Mouse (Mus musculus): ENCODE data around the gene Taok3. TPM values are rescaled to one million over a fixed set of nuclear protein-coding genes. Genes with fewer than 3 reads are reported as not detected.

The Taok3 gene
- polyA plus RNA-seq, 2 experiments = 17.1 to 43.3 TPM

GRCm38 (mm10) chr5:117240321-117240731, 120.4 kb downstream of the Taok3 start:
- no peaks in the 10 kb centered on the region for H3K27me3 ChIP-seq (ENCODE audit: control insufficient read depth, insufficient read depth, low read length)
- no peak overlapping the region for H3K9ac ChIP-seq (replicated peaks)
- no peak overlapping the region for H3K4me3 ChIP-seq (ENCODE audit: insufficient read depth in 1 of 2, low read depth in 2 of 2, low read length in 2 of 2)
- peaks cover 0 to 5% of the 10 kb centered on the region in 2 experiments; a peak in 2 of 4 replicates for H3K4me1 ChIP-seq (replicated peaks; ENCODE audit: control insufficient read depth in 2 of 2, insufficient read depth in 2 of 2, low read length in 1 of 2)
- H3K36me3 ChIP-seq (replicated peaks; ENCODE audit: control insufficient read depth, insufficient read depth, low read depth) = peaks cover 37% of the 10 kb centered on the region
- no peaks in the 10 kb centered on the region for H3K9me3 ChIP-seq (ENCODE audit: control insufficient read depth, low read length)
- TF ChIP-seq CTCF (IDR thresholded peaks at IDR 0.05; ENCODE audit: low read depth) (no peak), EP300 (IDR thresholded peaks at IDR 0.05; ENCODE audit: low read depth) (no peak)
- WGBS (ENCODE audit: insufficient replicate concordance) = 70% methylated on average over 12 of the region's 12 CpGs
- ATAC-seq (ENCODE audit: insufficient read depth) = no peak
- H3K27ac ChIP-seq = no peak overlapping the region
- H3K4me2 ChIP-seq (ENCODE audit: low read depth) = no peak overlapping the region
- DNase-seq (ENCODE audit: low read depth in 3 of 3, low spot score in 3 of 3) = no peak

GRCm38 (mm10) chr5:117240761-117241322, 120.9 kb downstream of the Taok3 start:
- ATAC-seq (ENCODE audit: insufficient read depth) = no peak
- H3K27ac ChIP-seq = no peak overlapping the region
- no peak overlapping the region for H3K9ac ChIP-seq (replicated peaks)
- peaks cover 0 to 6% of the 10 kb centered on the region in 2 experiments; a peak in 2 of 4 replicates for H3K4me1 ChIP-seq (replicated peaks; ENCODE audit: control insufficient read depth in 2 of 2, insufficient read depth in 2 of 2, low read length in 1 of 2)
- no peaks in the 10 kb centered on the region for H3K27me3 ChIP-seq (ENCODE audit: control insufficient read depth, insufficient read depth, low read length)
- no peak overlapping the region for H3K4me3 ChIP-seq (ENCODE audit: insufficient read depth in 1 of 2, low read depth in 2 of 2, low read length in 2 of 2)
- TF ChIP-seq EP300 (IDR thresholded peaks at IDR 0.05; ENCODE audit: low read depth) (no peak), CTCF (IDR thresholded peaks at IDR 0.05; ENCODE audit: low read depth) (no peak)
- no peaks in the 10 kb centered on the region for H3K9me3 ChIP-seq (ENCODE audit: control insufficient read depth, low read length)
- H3K4me2 ChIP-seq (ENCODE audit: low read depth) = no peak overlapping the region
- H3K36me3 ChIP-seq (replicated peaks; ENCODE audit: control insufficient read depth, insufficient read depth, low read depth) = peaks cover 33% of the 10 kb centered on the region
- WGBS (ENCODE audit: insufficient replicate concordance) = 72% methylated on average over 32 of the region's 32 CpGs
- no peak for DNase-seq (ENCODE audit: low read depth in 3 of 3, low spot score in 3 of 3)

- Histone ChIP-seq H3K27ac (no peak overlapping the region), H3K4me2 (ENCODE audit: low read depth) (no peak overlapping the region), H3K4me3 (ENCODE audit: insufficient read depth in 1 of 2, low read depth in 2 of 2, low read length in 2 of 2) (no peak overlapping the region), H3K9ac (replicated peaks) (no peak overlapping the region), H3K4me1 (replicated peaks; ENCODE audit: control insufficient read depth in 2 of 2, insufficient read depth in 2 of 2, low read length in 1 of 2) (peaks cover 0 to 6% of the 10 kb centered on the region in 2 experiments; a peak in 2 of 4 replicates), H3K36me3 (replicated peaks; ENCODE audit: control insufficient read depth, insufficient read depth, low read depth) (peaks cover 28% of the 10 kb centered on the region), H3K27me3 (ENCODE audit: control insufficient read depth, insufficient read depth, low read length) (no peaks in the 10 kb centered on the region), H3K9me3 (ENCODE audit: control insufficient read depth, low read length) (no peaks in the 10 kb centered on the region)
- TF ChIP-seq EP300 (IDR thresholded peaks at IDR 0.05; ENCODE audit: low read depth) (no peak), CTCF (IDR thresholded peaks at IDR 0.05; ENCODE audit: low read depth) (no peak)
- DNase-seq (ENCODE audit: low read depth in 3 of 3, low spot score in 3 of 3) (no peak), ATAC-seq (ENCODE audit: insufficient read depth) (no peak)
- 86% methylated on average over 16 of the region's 16 CpGs for WGBS (ENCODE audit: insufficient replicate concordance)
Observed at GRCm38 (mm10) chr5:117241935-117242531, 122.1 kb downstream of the Taok3 start.

GRCm38 (mm10) chr5:117242671-117243478, 122.9 kb downstream of the Taok3 start:
- Histone ChIP-seq H3K27me3 (ENCODE audit: control insufficient read depth, insufficient read depth, low read length) (no peaks in the 10 kb centered on the region), H3K36me3 (replicated peaks; ENCODE audit: control insufficient read depth, insufficient read depth, low read depth) (peaks cover 25% of the 10 kb centered on the region), H3K27ac (no peak overlapping the region), H3K4me3 (ENCODE audit: insufficient read depth in 1 of 2, low read depth in 2 of 2, low read length in 2 of 2) (no peak overlapping the region), H3K4me2 (ENCODE audit: low read depth) (no peak overlapping the region), H3K9ac (replicated peaks) (no peak overlapping the region), H3K9me3 (ENCODE audit: control insufficient read depth, low read length) (no peaks in the 10 kb centered on the region), H3K4me1 (replicated peaks; ENCODE audit: control insufficient read depth in 2 of 2, insufficient read depth in 2 of 2, low read length in 1 of 2) (peaks cover 0 to 6% of the 10 kb centered on the region in 2 experiments; a peak in 2 of 4 replicates)
- DNase-seq (ENCODE audit: low read depth in 3 of 3, low spot score in 3 of 3) (no peak), ATAC-seq (ENCODE audit: insufficient read depth) (no peak)
- TF ChIP-seq EP300 (IDR thresholded peaks at IDR 0.05; ENCODE audit: low read depth) = no peak
- TF ChIP-seq CTCF (IDR thresholded peaks at IDR 0.05; ENCODE audit: low read depth) = no peak
- 84% methylated on average over 22 of the region's 22 CpGs for WGBS (ENCODE audit: insufficient replicate concordance)

- Histone ChIP-seq H3K4me3 (ENCODE audit: insufficient read depth in 1 of 2, low read depth in 2 of 2, low read length in 2 of 2) (no peak overlapping the region), H3K9ac (replicated peaks) (no peak overlapping the region), H3K36me3 (replicated peaks; ENCODE audit: control insufficient read depth, insufficient read depth, low read depth) (peaks cover 19% of the 10 kb centered on the region), H3K9me3 (ENCODE audit: control insufficient read depth, low read length) (no peaks in the 10 kb centered on the region), H3K4me2 (ENCODE audit: low read depth) (no peak overlapping the region), H3K27me3 (ENCODE audit: control insufficient read depth, insufficient read depth, low read length) (no peaks in the 10 kb centered on the region), H3K27ac (no peak overlapping the region), H3K4me1 (replicated peaks; ENCODE audit: control insufficient read depth in 2 of 2, insufficient read depth in 2 of 2, low read length in 1 of 2) (peaks cover 0 to 6% of the 10 kb centered on the region in 2 experiments; a peak in 2 of 4 replicates)
- ATAC-seq (ENCODE audit: insufficient read depth) = no peak
- DNase-seq (ENCODE audit: low read depth in 3 of 3, low spot score in 3 of 3) = no peak
- WGBS (ENCODE audit: insufficient replicate concordance) = 75% methylated on average over 8 of the region's 8 CpGs
- no peak for TF ChIP-seq CTCF (IDR thresholded peaks at IDR 0.05; ENCODE audit: low read depth)
- TF ChIP-seq EP300 (IDR thresholded peaks at IDR 0.05; ENCODE audit: low read depth) = no peak
Observed at GRCm38 (mm10) chr5:117245170-117245569, 125.2 kb downstream of the Taok3 start.
